Mouse (Mus musculus): ENCODE measurements around the gene 1600015I10Rik.

- TF ChIP-seq CTCF (IDR thresholded peaks at IDR 0.05; ENCODE audit: insufficient read depth, low read length) (no peak), POLR2A (IDR thresholded peaks at IDR 0.05; ENCODE audit: borderline replicate concordance, extremely low read depth, low read depth, low read length) (no peak)
These were observed 32.7 kb upstream of the 1600015I10Rik start for GRCm38 (mm10) chr6:48896956-48897355.
